Mouse (Mus musculus): ENCODE measurements around the gene Necab2. TPM values are rescaled to one million over a fixed set of nuclear protein-coding genes. Genes with fewer than 3 reads are reported as not detected.

Gene Necab2
- 42.8 and 44.1 TPM in 2 replicates for polyA plus RNA-seq (2012; rRNA removed)

DNA sequence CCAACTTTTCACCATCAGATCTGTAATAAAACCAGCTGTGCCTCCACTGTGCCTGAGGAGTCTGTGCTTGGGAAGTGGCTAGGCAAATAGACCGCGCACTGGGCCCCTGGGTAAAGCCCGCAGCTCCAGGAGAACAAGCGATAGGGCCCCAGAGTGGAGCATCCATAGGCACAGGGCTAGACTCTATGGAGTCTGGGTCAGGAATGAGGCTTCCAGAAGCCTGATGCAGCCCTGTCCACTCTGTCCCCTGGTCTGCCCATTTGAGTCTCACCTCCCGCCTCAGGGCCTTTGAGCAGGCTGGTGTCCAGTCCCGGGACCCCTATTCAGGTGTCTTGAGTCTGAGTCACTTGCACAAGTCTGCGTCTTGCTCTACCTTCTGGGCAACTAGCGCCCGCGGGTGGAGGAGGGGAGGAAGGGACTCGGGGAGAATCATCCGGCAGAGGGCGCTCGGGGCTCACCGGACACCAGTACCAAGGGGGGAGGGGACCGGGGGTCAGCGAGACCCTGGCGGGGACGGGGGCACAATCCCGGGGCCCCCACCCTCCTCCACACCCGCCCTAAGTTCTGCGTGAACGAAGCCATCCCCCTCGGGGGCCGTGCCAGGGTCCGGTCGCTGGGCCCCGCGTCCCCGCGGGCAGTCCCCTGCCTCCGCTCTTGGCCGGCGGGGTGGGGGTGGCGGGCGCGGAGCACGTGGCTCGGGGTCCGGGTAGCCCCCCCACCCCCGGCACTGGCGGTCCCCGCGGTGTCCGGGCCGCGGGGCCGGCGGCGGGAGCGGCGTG, at the start of gene Necab2:
Gene Necab2, plus strand, starts transcription at position 509 of the 779 bp plus-strand sequence.

DNA sequence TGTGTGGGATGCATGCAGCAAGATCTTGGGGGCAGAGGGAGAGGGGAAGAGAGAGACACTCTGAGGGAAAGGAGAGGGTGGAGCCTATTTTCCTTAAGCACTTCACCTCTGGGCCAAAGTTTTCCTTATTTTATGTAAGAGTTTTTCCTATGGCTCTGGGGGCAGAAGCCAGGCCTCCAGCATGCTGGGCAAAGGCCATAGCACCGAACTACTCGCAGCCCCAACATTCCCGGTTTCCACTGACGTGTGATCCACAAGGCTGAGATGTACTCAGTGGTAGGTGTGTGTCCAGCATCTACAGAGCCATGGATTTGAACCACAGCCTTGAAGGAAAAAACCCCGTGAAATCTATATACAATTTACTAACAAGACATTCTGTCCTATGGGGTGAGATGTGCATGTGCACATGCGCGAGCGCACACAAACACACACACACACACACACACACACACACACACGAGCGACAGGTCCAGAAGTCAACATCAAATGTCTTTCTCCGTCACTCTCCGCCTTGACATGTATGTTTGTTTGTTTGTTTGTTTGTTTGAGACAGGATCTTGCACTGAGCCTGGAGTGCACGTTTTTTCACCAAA, 12.8 kb upstream of the Necab2 start, which contains the start of gene Osgin1:
Gene Osgin1, plus strand, starts transcription at position 543 of the 593 bp plus-strand sequence.

DNA sequence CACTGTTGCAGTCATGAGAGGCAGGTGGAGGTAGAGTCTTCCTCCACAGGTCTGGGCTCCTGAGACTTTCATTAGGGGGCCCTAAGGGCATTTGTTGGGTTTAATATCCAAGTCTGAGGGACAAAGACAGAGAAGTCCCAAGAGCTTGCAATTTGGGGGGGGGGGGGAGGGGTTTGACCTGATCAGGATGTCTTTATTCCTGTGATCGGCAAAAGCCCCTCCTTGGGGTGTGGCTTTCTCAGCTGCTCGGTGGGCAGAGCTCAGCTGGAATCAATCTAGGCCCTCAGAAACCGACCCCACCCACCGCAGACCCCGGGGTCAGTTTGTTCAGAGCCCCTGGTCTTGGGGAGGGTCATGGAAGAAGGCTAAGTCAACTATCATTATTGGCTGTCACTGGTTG, 55.1 kb downstream of the Necab2 start, which contains the start of gene Slc38a8:
Gene Slc38a8, minus strand, starts transcription at position 101 of the 400 bp plus-strand sequence.

Other genes with a start within 250 kb of the Necab2 start
- gene Hsbp1, start 102.2 kb upstream of the Necab2 start, polyA plus RNA-seq (2012; rRNA removed) = 678 TPM in 2 replicates
- gene Mlycd, start 51.8 kb upstream of the Necab2 start, polyA plus RNA-seq (2012; rRNA removed) = 18.3 and 19.3 TPM in 2 replicates
- 0.53 and 0.73 TPM in 2 replicates for gene Osgin1, start 12.6 kb upstream of the Necab2 start, polyA plus RNA-seq (2012; rRNA removed)
- gene Slc38a8, start 55.0 kb downstream of the Necab2 start, polyA plus RNA-seq (2012; rRNA removed) = 0.08 and 0.09 TPM in 2 replicates
- 72.5 and 75.5 TPM in 2 replicates for gene Mbtps1, start 112.0 kb downstream of the Necab2 start, polyA plus RNA-seq (2012; rRNA removed)
- gene Hsdl1, start 128.5 kb downstream of the Necab2 start, polyA plus RNA-seq (2012; rRNA removed) = 76.3 and 83.7 TPM in 2 replicates
- gene Dnaaf1, start 128.5 kb downstream of the Necab2 start, polyA plus RNA-seq (2012; rRNA removed) = 0.53 and 0.62 TPM in 2 replicates
- gene Taf1c, start 158.5 kb downstream of the Necab2 start, polyA plus RNA-seq (2012; rRNA removed) = 22.8 and 24.0 TPM in 2 replicates
- 0.27 and 0.51 TPM in 2 replicates for gene Adad2, start 166.0 kb downstream of the Necab2 start, polyA plus RNA-seq (2012; rRNA removed)
- 0.19 and 0.41 TPM in 2 replicates for gene Kcng4, start 189.0 kb downstream of the Necab2 start, polyA plus RNA-seq (2012; rRNA removed)
- 8.6 and 9.7 TPM in 2 replicates for gene Wfdc1, start 219.6 kb downstream of the Necab2 start, polyA plus RNA-seq (2012; rRNA removed)